Mouse (Mus musculus) heart, adult 8-10 months (tissue): ENCODE data around the gene Ralgapa1. TPM values are rescaled to one million over a fixed set of nuclear protein-coding genes. Genes with fewer than 3 reads are reported as not detected.

Experiments used
- DNase-seq: peaks from one replicate; pipeline ENCODE4 v3.0.0; 2022; ENCODE audit warnings: low spot score
- total RNA-seq, 4 experiments: library from RNA; stranded (reverse); gene quantifications; 2 replicates each; pipeline ENCODE4 v1.2.4; 2022

The Ralgapa1 gene
- 10 to 100 TPM; 53.9 to 64.4 (median 58.9) TPM for total RNA-seq

- peak; percentile 83 for DNase-seq
Observed at GRCm38 (mm10) chr12:55820661-55821314, at the start of gene Ralgapa1. TSS of gene Ralgapa1 (minus strand) at chr12:55821167.

GRCm38 (mm10) chr12:55869622-55870322 is 48.8 kb upstream of the Ralgapa1 start:
- no peak for DNase-seq

- no peak for DNase-seq
Observed at GRCm38 (mm10) chr12:55867738-55868137, 46.8 kb upstream of the Ralgapa1 start.

DNA sequence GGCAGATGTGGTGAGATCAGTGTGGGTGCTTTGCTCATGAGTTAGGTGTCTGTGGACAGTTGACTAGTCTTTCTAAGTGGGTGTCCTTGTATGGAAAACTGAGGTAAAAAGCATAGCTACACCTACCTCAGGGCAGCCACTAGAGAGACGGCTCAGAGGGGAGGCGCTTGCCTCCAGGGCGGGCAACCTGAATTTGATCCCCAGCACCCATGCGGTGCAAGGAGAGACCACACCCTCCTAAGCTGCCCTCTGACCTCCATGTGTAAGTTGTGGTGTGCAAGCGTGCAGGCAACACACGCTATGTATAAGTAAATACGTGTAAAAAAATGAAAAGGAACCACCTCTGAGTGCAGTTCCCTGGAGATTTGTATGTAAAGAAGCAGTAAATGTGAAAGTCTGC is 39.7 kb upstream of the Ralgapa1 start:
- DNase-seq, result no peak

GRCm38 (mm10) chr12:55859409-55860349 is 38.7 kb upstream of the Ralgapa1 start:
- no peak for DNase-seq

- DNase-seq, result no peak
Observed at GRCm38 (mm10) chr12:55850650-55851049, 29.7 kb upstream of the Ralgapa1 start.

GRCm38 (mm10) chr12:55847851-55848250 is 26.9 kb upstream of the Ralgapa1 start:
- no peak for DNase-seq

DNA sequence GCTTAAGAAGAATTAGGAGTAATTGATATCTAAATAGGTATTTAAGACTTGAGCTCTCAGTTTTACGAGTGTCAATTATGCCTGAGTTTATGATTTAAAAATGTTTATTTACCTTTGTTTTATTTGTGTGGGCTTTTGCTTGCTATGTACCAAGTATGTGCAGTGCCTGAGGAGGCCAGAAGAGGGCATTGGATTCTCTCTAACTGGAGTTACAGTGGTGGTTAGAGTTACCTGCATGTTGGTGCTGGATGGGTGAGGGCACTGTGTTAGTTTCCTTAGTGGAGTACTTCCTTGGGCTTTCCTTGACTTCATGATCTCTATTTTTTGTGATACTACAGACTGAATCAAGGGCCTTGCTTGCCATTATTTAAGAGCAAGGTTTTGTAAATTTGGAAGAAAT is 25.8 kb upstream of the Ralgapa1 start:
- no peak for DNase-seq

- no peak for DNase-seq
Observed at GRCm38 (mm10) chr12:55837495-55837894, 16.5 kb upstream of the Ralgapa1 start.

GRCm38 (mm10) chr12:55836199-55836951 is 15.4 kb upstream of the Ralgapa1 start, which contains the start of gene Brms1l:
TSS of gene Brms1l (plus strand) at chr12:55836324.
- peak; percentile 95 for DNase-seq

DNA sequence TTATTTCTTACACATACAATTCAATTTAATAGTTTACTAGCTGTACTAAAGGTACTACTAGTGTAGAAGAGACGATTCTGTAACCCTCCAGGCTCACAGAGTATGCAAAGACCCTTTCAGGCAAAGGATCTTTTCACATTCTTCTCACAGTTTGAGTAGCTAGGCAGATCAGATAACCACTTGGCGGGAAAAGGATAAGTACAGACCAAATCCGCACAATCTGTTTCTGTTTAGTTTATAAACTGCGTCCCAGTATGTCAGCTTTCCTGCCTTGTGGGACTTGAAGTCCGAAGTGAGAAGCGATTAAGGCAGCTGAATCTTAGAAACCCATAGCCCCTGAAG is 14.9 kb upstream of the Ralgapa1 start:
- no peak for DNase-seq

GRCm38 (mm10) chr12:55834891-55835290 is 13.9 kb upstream of the Ralgapa1 start:
- DNase-seq, result no peak

- DNase-seq, result no peak
Observed at GRCm38 (mm10) chr12:55833906-55834625, 13.1 kb upstream of the Ralgapa1 start.

DNA sequence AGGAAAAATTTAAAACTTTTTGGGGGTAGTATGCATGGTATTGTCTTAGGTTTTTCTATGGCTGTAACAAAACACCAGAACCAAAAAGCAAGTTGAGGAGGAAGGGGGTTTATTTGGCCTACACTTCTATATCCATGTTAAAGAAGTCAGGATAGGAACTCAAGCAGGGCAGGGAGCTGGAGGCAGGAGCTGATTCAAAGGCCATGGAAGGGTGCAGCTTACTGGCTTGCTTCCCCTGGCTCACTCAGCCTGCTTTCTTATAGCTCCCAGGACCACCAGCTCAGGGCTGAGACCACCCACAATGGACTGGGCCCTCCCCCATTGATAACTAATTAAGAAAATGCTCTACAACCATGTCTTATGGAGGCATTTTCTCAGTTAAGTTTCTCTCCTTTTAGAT is 12.0 kb upstream of the Ralgapa1 start:
- no peak for DNase-seq

- peak; percentile 82 for DNase-seq
Observed at GRCm38 (mm10) chr12:55831101-55831500, 10.1 kb upstream of the Ralgapa1 start.

GRCm38 (mm10) chr12:55825537-55825936 is 4.6 kb upstream of the Ralgapa1 start:
- no peak for DNase-seq

DNA sequence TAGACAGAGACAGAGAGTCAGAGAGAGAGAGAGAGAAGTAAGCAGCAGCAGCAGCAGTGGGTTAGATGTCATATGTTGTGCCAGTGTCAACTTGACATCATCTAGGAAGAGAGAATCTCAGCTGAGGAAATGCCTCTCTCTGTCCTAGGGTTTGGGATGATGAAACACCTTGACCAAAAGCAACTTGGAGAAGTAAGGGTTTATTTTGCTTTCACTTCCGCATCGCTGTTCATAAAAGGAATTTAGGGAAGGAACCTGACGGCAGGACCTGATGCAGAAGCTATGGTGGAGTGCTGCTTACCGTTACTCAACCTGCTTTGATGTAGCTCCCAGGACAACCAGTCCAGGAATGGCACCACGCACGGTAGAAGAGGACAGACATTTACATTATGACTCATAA is 3.1 kb upstream of the Ralgapa1 start:
- DNase-seq, result no peak

- peak; percentile 77 for DNase-seq
Observed at GRCm38 (mm10) chr12:55820119-55820660, 777 bp downstream of the Ralgapa1 start.

DNA sequence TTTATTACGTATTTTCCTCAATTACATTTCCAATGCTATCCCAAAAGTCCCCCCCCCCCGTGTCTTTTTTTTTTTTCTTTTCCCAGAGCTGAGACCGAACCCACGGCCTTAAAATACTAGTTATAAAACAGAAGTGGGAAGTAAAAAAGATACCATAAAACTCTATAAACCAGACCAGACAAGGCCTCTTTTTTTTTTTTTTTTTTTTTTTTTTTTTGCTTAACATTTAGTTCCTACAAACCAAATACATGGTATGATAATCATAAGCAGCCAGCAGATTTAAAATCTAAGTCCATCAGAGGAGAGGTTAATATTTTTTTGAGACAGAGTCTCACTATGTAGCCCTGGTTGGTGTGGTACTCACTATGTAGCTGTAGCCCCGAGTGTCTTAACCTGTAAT is 4.5 kb downstream of the Ralgapa1 start:
- no peak for DNase-seq

DNA sequence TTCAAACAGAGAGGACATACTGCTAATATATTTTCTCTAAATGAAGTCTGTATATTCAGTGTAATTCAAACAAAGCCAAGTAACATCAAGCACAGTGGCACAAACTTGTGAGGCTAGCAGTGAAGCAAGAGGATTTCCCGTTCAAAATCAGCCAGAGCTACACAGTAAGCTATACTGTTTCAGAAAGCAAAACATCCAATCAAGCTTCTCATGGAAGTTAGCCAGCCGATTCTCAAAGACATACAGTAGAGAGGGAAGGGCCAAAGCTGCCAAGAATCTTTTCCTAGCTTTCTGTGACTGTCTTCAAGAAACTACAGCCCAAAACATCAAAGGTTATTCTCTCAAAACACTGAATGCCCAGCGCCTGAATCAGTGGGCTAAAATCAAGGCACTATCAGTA is 15.9 kb downstream of the Ralgapa1 start:
- DNase-seq, result peak; percentile 29

- DNase-seq, result no peak
Observed at GRCm38 (mm10) chr12:55801131-55801530, 19.8 kb downstream of the Ralgapa1 start.
